Mouse (Mus musculus): ENCODE measurements around the gene Tulp3. TPM values are rescaled to one million over a fixed set of nuclear protein-coding genes. Genes with fewer than 3 reads are reported as not detected.
"Not testable (repeated sequence)": the region's sequence is repeated elsewhere in the genome, so short reads cannot be mapped to it uniquely, and the experiment has no call there.

Gene Tulp3
- total RNA-seq, 2 experiments from 2014 or later, result 8.7 to 8.9 TPM

DNA sequence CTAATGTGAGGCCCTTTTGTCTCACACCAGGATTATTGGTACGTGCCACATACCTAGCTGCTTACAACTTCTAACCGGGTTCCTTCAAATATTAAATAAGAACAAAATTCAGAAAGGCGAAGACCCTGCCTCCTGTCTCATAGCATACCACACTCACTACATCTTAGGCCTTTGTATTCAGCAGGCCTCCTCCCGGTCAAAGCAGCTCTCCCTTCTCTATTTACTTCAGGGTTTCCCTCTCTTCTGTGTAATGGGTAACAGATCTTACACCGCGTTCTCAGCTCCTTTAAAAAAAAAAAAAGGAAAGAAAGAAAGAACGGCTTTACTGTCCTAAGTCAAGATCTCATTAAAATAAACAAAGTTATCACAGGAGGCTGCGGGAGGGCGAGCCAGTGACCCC is 6.2 kb upstream of the Tulp3 start:
- no peak for DNase-seq
- intact Hi-C loops (cut with DNase I), result no loop called here

DNA sequence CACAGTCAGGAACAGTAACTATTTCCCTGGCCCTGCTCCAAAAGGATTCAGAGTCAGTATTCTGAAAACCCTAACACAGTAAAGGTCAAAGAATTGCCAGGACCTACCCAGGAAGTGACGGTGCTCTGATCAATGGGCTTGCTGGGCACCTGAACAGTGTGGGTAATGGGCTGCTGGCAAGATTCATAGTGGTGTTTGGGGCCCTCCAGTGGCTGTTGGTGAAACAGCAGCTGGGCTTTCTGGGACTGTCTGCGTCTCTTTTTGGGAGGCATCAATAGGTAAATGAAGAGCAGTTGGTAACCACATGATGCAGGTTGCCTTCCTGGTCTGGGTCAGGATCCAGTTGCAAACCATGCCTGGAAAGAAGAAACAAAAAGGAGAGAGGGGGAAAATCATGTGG is 3.3 kb upstream of the Tulp3 start:
- peak; percentile 61 to 76 for DNase-seq
- intact Hi-C loops (cut with DNase I), result loop anchor here (1.0 to 2.0 kb wide), 2 partner anchors 41 to 124 kb away; no protein-coding TSS in a partner anchor

GRCm38 (mm10) chr6:128355201-128355681 is 410 bp downstream of the Tulp3 start:
- peak in 1 of 2 experiments; percentile 47 for DNase-seq
- intact Hi-C loops (cut with DNase I), result no loop called here

GRCm38 (mm10) chr6:128354140-128354539 is 1.5 kb downstream of the Tulp3 start:
- no peak for DNase-seq
- intact Hi-C loops (cut with DNase I), result no loop called here

DNA sequence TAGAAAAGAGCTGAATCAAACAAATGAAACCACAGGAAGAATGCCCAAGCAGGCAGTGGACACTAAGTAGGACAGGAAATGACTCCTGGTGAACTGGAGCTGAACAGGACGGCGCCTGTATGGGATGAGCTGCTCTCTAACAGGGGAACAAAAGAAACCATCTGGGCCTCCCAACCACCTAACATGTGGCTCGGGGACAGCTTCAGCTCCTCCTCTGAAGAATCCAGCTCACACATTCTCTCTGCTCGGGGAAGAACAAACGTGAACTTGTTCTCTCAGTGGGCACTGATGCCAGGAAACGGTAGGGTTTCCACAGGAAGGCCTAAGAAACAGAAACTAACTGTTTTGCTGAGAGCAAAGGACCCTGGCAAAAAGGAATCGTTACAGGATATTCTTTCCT is 5.9 kb downstream of the Tulp3 start:
- intact Hi-C loops (cut with DNase I), result no loop called here
- peak in 1 of 2 experiments; percentile 16 for DNase-seq

- intact Hi-C loops (cut with DNase I), result no loop called here
- DNase-seq, result peak; percentile 45 to 47
Observed at GRCm38 (mm10) chr6:128346782-128347181, 8.9 kb downstream of the Tulp3 start.

DNA sequence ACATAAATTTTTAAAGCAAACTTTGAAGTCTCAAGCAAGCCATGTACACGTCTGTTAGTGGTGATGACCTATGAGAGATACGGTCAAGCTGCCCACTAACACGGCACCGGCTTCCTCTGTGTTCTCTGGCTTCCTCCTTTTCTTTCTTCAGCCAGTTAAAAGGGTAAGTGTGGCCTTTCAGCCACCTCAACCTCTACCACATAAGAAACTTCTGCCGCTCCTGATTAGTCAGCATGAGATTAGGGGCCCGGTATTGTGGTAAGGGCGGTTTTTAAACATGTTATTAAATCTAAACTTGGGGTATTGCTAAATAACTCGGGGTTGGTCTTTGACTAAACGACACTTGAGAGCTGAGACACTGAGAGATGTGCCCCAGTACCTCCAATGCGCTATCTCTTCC is 10.0 kb downstream of the Tulp3 start:
- no peak for DNase-seq
- intact Hi-C loops (cut with DNase I), result no loop called here

DNA sequence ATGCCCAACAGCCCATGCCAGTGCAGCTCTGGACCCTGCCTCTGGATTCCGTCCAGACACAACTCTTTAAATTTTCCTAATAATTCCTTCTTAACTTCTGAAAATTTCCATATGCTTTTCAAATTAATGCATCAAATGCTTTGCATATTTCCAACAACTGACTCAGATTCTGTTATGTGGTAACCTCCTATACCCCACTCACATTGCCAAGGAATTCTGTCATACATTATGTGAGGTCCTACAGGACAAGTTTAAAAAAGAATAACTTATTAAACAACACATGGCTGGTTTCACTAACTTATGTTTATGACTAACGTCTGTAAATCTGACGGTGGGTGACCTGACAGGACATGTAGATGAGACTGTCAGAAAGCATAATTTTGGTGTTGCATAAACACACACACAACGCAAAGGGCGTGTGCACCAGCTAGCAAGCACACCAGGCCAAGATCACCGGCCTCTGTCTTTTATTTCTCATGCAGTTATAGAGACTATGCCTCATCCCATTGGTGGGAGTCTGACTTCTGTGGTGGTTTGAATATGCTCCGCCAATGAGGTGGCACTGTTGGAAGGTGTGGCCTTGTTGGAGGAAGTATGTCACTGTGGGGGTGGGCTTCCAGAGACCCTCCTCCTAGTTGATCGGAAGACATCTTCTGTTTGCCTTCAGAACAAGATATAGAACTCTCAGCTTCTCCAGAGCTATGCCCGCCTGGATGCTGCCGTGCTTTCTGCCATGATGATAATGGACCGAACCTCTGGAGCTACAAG is 13.5 kb downstream of the Tulp3 start:
- DNase-seq, result no peak
- intact Hi-C loops (cut with DNase I), result no loop called here

- intact Hi-C loops (cut with DNase I), result no loop called here
- DNase-seq, result no peak
Observed at GRCm38 (mm10) chr6:128338876-128339275, 16.8 kb downstream of the Tulp3 start.

- no peak for DNase-seq
- intact Hi-C loops (cut with DNase I), result no loop called here
Observed at GRCm38 (mm10) chr6:128337467-128337866, 18.2 kb downstream of the Tulp3 start.

DNA sequence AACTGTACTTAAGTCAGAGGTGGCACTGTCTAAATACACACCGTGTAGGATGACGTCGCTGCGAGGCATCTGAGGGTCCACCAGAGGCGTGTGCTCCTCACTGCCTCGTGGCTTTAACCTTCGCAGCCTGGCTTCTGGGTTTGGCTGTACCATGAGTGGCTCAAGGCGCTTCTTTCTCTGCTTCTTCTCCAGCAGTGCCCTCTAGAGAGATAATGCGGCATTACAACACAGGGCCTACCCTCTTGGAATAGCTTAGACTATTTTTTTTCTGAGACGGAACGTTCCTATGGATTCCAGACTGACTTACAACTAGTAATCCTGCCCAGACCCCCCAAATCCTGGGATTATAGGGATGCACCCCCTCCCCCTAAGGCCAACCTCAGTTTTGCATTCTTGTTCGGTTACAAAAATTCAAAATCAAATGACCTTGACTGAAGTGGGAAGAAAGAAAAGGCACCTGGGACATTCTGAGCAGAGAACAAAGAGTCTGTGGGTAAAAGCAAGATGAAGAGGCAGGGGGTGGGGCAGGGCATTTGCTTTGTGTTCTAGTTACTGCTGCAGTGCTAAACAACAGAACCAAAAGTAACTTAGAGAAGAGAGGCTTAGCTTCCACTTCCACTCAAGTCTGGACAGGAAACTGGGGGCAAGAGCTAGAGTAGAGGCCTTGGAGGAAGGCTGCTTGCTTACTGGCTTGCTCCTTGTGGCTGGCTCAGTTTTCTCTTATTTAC is 21.1 kb downstream of the Tulp3 start:
- intact Hi-C loops (cut with DNase I), result no loop called here
- peak; percentile 78 to 87 for DNase-seq

DNA sequence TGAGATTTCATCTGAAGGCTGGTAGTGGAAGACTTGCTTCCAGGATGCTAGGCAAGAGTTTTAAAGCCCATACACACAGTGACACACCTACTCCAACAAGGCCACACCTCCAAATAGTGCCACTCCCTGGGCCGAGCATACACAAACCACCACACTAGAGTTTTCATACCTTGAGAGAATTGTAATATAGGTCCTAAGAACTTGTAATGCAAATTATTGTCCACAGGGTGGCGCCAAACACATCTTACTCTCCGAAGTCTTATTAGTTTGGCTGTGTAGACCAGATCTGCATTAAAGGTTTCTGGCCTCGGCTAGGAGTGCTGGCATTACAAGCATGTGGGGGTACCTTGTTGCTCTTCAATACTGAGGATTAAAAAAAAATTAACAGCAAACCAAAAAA is 37.3 kb downstream of the Tulp3 start:
- intact Hi-C loops (cut with DNase I), result loop anchor here (1.0 to 5.0 kb wide), 3 partner anchors 41 to 164 kb away; no protein-coding TSS in a partner anchor
- peak; percentile 57 to 75 for DNase-seq

DNA sequence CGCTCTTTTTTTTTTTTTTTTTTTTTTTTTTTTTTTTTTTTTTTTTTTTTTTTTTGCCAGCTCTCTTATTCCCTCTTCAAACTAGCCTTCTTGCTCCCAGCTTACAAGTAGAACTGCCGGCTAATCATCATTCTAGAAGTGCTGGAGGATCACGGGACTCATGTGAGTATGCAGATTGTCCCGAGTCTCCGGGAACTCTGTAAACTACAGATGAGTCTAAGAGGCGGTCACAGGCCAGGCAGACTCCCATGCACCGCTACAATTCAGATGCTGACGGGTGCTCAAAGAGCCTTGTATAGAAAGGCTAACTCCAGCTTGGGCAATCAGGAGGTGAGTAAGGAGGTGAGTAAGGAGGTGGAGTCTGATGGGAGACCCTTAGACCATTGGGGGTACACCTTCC is 40.1 kb downstream of the Tulp3 start:
- intact Hi-C loops (cut with DNase I), result loop anchor here (5.0 kb wide), 1 partner anchor 167 kb away; no protein-coding TSS in a partner anchor
- DNase-seq, result no peak

- intact Hi-C loops (cut with DNase I), result loop anchor here (5.0 kb wide), 1 partner anchor 168 kb away; no protein-coding TSS in a partner anchor
- no peak for DNase-seq
Observed at GRCm38 (mm10) chr6:128314796-128315195, 40.9 kb downstream of the Tulp3 start.

DNA sequence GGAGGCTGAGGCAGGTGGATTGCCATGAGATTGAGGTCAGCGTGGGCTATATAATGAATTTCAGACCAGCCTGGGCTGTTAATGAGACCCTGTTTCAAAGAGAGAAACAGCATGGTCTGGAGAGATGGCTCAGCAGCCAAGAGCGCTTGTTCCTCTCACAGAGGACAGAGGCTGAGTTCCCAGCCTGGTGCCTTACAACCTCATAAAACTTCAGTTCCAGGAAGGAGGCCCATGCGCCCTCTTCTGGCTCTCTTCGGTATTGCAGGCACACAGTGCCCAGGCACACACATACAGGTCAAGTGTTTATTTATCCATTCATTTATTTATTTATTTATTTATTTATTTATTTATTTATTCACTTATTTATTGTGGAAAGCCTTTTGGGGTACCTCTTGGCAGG is 47.3 kb downstream of the Tulp3 start:
- intact Hi-C loops (cut with DNase I), result loop anchor here (1.0 to 10.0 kb wide), 2 partner anchors 74 to 344 kb away; no protein-coding TSS in a partner anchor
- peak; percentile 60 to 76 for DNase-seq

DNA sequence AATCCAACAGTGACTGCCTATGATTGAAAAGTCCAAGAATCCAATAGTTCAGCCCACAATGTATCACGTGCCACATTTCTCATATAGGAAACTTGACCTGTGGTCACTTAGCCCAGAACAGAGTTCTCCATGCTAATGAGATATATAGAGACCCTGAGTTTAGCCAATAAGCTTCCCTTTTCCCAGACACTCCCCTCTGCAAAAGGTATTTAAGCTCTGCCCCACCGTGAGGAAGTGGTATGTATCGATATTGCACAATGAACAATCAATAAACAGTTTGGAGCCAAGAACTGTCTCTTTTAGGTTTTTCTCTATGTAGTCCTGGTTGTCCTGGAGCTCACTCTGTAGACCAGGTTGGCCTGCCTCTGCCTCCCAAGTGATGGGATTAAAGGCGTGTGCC is 50.9 kb downstream of the Tulp3 start:
- DNase-seq, result no peak
- intact Hi-C loops (cut with DNase I), result loop anchor here (10.0 kb wide), 1 partner anchor 340 kb away; no protein-coding TSS in a partner anchor

DNA sequence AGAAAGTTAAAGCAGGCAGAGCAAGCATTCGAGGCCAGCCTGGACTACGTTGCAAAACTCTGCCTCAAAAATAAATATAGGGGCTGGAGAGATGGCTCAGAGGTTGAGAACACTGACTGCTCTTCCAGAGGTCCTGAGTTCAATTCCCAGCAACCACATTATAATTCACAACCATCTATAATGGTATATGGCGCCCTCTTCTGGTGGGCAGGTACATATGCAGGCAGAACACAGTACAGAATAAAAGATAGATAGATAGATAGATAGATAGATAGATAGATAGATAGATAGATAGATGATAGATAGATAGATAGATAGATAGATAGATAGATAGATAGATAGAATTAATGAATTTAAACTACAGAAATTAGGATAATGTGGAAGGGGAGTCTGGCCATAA is 53.0 kb downstream of the Tulp3 start:
- DNase-seq, result not testable (repeated sequence)
- intact Hi-C loops (cut with DNase I), result loop anchor here (10.0 kb wide), 1 partner anchor 338 kb away; no protein-coding TSS in a partner anchor

GRCm38 (mm10) chr6:128301891-128302290 is 53.8 kb downstream of the Tulp3 start:
- DNase-seq, result no peak
- intact Hi-C loops (cut with DNase I), result loop anchor here (10.0 kb wide), 1 partner anchor 337 kb away; no protein-coding TSS in a partner anchor

GRCm38 (mm10) chr6:128301458-128301857 is 54.2 kb downstream of the Tulp3 start:
- DNase-seq, result no peak
- intact Hi-C loops (cut with DNase I), result loop anchor here (10.0 kb wide), 1 partner anchor 337 kb away; no protein-coding TSS in a partner anchor

GRCm38 (mm10) chr6:128300134-128301001 is 55.3 kb downstream of the Tulp3 start, which contains the start of gene Tead4:
Gene Tead4 (minus strand): TSS chr6:128300823.
- DNase-seq, result peak; percentile 80 to 83
- intact Hi-C loops (cut with DNase I), result loop anchor here (10.0 kb wide), 1 partner anchor 336 kb away; no protein-coding TSS in a partner anchor
